10 mouse cellular contexts compared by ENCODE assay signal in the genomic region with DNA sequence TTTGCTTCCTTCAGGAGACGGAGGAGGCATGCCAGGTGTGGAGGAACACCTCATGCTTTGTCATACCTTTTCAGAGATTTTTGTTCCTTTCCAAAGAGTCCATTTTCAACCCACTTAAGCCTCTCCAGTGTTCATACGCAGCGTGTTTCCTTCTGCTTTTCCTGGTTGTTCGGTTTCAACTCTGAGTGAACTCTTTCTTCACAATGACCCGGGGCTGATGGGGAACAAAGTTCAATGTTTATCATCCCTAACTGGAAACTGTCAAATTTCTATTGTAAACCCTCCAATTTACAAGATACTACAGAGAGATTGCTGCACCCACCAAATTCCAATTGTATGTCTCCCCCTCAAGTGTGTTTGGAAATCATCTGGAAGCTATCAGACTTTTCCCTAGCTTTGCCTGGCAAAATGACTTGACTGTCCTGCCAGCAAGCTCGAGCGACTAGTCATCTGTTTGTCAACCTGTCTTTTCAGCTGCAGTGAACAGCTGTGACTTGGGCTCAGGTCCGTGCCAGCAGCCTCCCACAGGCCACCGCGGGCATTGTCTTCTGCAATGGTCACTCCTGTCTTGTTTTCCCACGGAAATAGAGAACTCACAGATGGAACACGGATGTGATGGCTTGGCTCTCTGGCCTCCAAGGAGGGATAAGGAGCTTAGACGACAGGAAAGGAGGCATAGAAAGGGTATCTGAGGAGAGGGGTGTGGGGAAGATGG. TPM values are rescaled to one million over a fixed set of nuclear protein-coding genes. Genes with fewer than 3 reads are reported as not detected.
DNase-seq lines count a peak whose midpoint lies in the region; ATAC-seq lines count a peak whose summit lies in the region.
"Had no signal": no experiment of that assay in that cellular context is flagged by ENCODE, and none has a peak within 500 bp of the region (broad histone marks: within the 10 kb centered on the region; RNA-seq: fewer than 3 reads in every experiment).

No protein-coding gene starts in this region.

- 83% methylated on average over 13 of the region's 13 CpGs for WGBS in midbrain, embryonic 13.5 days

- H3K9me3 ChIP-seq in midbrain, embryonic 13.5 days: no peaks in the 10 kb centered on the region

- no peaks in the 10 kb centered on the region for H3K36me3 ChIP-seq in midbrain, embryonic 13.5 days

- H3K4me3 ChIP-seq in midbrain, embryonic 13.5 days (replicated peaks): no peak overlapping the region

- DNase-seq in urinary bladder, postnatal 14 days (ENCODE audit: low spot score): peak; percentile 61
- DNase-seq in urinary bladder, adult 2 months (ENCODE audit: low spot score): no peak
- peak; percentile 80 to 87 for DNase-seq in heart, adult 18-20 months
- DNase-seq in layer of hippocampus, postnatal 14 days (ENCODE audit: low spot score in 2 of 2): peak; percentile 21 to 22
- no peak for DNase-seq in left cerebral cortex, adult 9 months (ENCODE audit: low spot score in 2 of 2)
- no peak for DNase-seq in right cerebral cortex, postnatal 14 days

- no peak overlapping the region for H3K27ac ChIP-seq in midbrain, embryonic 13.5 days
- H3K27ac ChIP-seq: kidney, postnatal 0 days had no signal

- H3K4me2 ChIP-seq in midbrain, embryonic 13.5 days (replicated peaks): no peak overlapping the region

- no peaks in the 10 kb centered on the region for H3K4me1 ChIP-seq in midbrain, embryonic 13.5 days (replicated peaks)

- ATAC-seq in midbrain, embryonic 13.5 days: no peak

- no peak overlapping the region for H3K9ac ChIP-seq in midbrain, embryonic 13.5 days (replicated peaks)

- no peaks in the 10 kb centered on the region for H3K27me3 ChIP-seq in midbrain, embryonic 13.5 days

RNA-seq across cellular contexts. Expression of gene Tmem212, which starts 3.0 kb away (rescaled TPM):
- not detected in 2 replicates for polyA plus RNA-seq in urinary bladder, adult 2 months (2012; rRNA removed)
- total RNA-seq in heart, adult 18-20 months (2021): under 1 TPM in 1 of 2 experiments, not detected in 1; 0.85 TPM
- 1 to 10 TPM; 1.5 to 6.2 TPM for total RNA-seq in layer of hippocampus, postnatal 14 days (2021)
- not detected in 2 replicates for polyA plus RNA-seq in midbrain, embryonic 13.5 days (2015; fragmentation: Nextera tagmentation; extraction: Ambion mirVana)
- total RNA-seq: adrenal gland, postnatal 36 days; neutrophil, adult 5-6 weeks had no signal

RNA-seq across cellular contexts. Expression of gene Pld1, which starts 39.3 kb away (rescaled TPM):
- polyA plus RNA-seq in urinary bladder, adult 2 months (2012; rRNA removed): 16.8 and 19.2 TPM in 2 replicates
- total RNA-seq in heart, adult 18-20 months (2021): 10 to 100 TPM in 1 of 2 experiments, 1 to 10 TPM in 1; 8.0 to 11.8 TPM
- total RNA-seq in layer of hippocampus, postnatal 14 days (2021): 10 to 100 TPM; 11.6 to 13.6 TPM
- 3.4 and 3.5 TPM in 2 replicates for polyA plus RNA-seq in midbrain, embryonic 13.5 days (2015; fragmentation: Nextera tagmentation; extraction: Ambion mirVana)

Comparison
In these comparisons a context has a peak if more than half of its experiments do, and no peak if none do; other contexts are left out.
1. DNase-seq: peak in urinary bladder, postnatal 14 days (single experiment), heart, adult 18-20 months (2 of 2) and layer of hippocampus, postnatal 14 days (2 of 2); none in urinary bladder, adult 2 months (single experiment), left cerebral cortex, adult 9 months (0 of 2) and right cerebral cortex, postnatal 14 days (single experiment).